Mouse (Mus musculus) midbrain, postnatal 0 days (tissue): ENCODE measurements around the gene Pofut1. TPM values are rescaled to one million over a fixed set of nuclear protein-coding genes. Genes with fewer than 3 reads are reported as not detected.

ENCODE experiments used
- ATAC-seq: fragments of 200-750 bp; cut with Nextera tagmentation; 2 replicates; pipeline ENCODE4 v1.8.0; 2017; ENCODE audit warnings: moderate number of reproducible peaks, mild to moderate bottlenecking, moderate TSS enrichment, moderate library complexity; ENCODE audit not compliant: low FRiP score
- DNase-seq: peaks from one replicate; pipeline ENCODE4 v3.0.0-alpha.2; 2015; ENCODE audit warnings: low spot score
- H3K27ac ChIP-seq: fragments of 300-500 bp; sonication (generic); 2 replicates; pipeline ENCODE4 v1.5.1; 2014; ENCODE audit warnings: low read depth, mild to moderate bottlenecking, low read length, mixed read lengths
- H3K27me3 ChIP-seq: fragments of 300-500 bp; sonication (generic); 2 replicates; pipeline ENCODE4 v1.6.1; 2014; ENCODE audit warnings: low read length, control low read depth, mixed read lengths; ENCODE audit not compliant: insufficient read depth
- H3K36me3 ChIP-seq: fragments of 300-500 bp; sonication (generic); 2 replicates; pipeline ENCODE4 v1.6.1; 2014; ENCODE audit warnings: low read length, control low read depth, mixed read lengths; ENCODE audit not compliant: insufficient read depth
- H3K4me1 ChIP-seq: fragments of 300-500 bp; sonication (generic); 2 replicates; pipeline ENCODE4 v1.6.1; 2014; ENCODE audit warnings: mild to moderate bottlenecking, control low read depth, antibody characterized with exemption, low read length, mixed read lengths; ENCODE audit not compliant: insufficient read depth
- H3K4me2 ChIP-seq: fragments of 300-500 bp; sonication (generic); 2 replicates; pipeline ENCODE4 v1.6.1; 2014; ENCODE audit warnings: low read depth, mild to moderate bottlenecking, low read length, mixed read lengths; ENCODE audit not compliant: poor library complexity, severe bottlenecking
- H3K4me3 ChIP-seq: fragments of 300-500 bp; sonication (generic); 2 replicates; pipeline ENCODE4 v1.5.1; 2014; ENCODE audit warnings: low read depth, mild to moderate bottlenecking, low read length, moderate library complexity
- H3K9ac ChIP-seq: fragments of 300-500 bp; sonication (generic); replicated peaks from 2 replicates; pipeline ENCODE4 v1.6.1; 2014; ENCODE audit warnings: mild to moderate bottlenecking, low read length, moderate library complexity, mixed read lengths; ENCODE audit not compliant: poor library complexity, severe bottlenecking
- H3K9me3 ChIP-seq: fragments of 300-500 bp; sonication (generic); 2 replicates; pipeline ENCODE4 v1.6.1; 2016; ENCODE audit warnings: low read length, control low read depth
- CTCF ChIP-seq: IDR thresholded peaks from 2 replicates; pipeline ENCODE4 v1.5.1; 2016; ENCODE audit warnings: antibody characterized with exemption, mild to moderate bottlenecking
- WGBS: fragments of 180-500 bp; shearing (Covaris S2); extraction: QIAGEN DNeasy Blood & Tissue Kit; methylation state at CpG from one replicate; pipeline ENCODE4 v1.1.7; 2014; 5-methylcytosine and 5-hydroxymethylcytosine counted together
- polyA plus RNA-seq: library from polyadenylated mRNA; unstranded; fragments of >200 nt; fragmentation: Nextera tagmentation; extraction: Ambion mirVana; gene quantifications from 2 replicates; pipeline ENCODE4 v1.2.1, GENCODE M21; 2015
- total RNA-seq: library from RNA; depleted of rRNA; stranded (reverse); fragments of >200 nt; gene quantifications from 2 replicates; pipeline ENCODE4 v1.2.3, GENCODE M21; 2014; rRNA removed

Gene Pofut1
- 18.8 and 24.2 TPM in 2 replicates for total RNA-seq
- 3.2 and 4.6 TPM in 2 replicates for polyA plus RNA-seq

DNA sequence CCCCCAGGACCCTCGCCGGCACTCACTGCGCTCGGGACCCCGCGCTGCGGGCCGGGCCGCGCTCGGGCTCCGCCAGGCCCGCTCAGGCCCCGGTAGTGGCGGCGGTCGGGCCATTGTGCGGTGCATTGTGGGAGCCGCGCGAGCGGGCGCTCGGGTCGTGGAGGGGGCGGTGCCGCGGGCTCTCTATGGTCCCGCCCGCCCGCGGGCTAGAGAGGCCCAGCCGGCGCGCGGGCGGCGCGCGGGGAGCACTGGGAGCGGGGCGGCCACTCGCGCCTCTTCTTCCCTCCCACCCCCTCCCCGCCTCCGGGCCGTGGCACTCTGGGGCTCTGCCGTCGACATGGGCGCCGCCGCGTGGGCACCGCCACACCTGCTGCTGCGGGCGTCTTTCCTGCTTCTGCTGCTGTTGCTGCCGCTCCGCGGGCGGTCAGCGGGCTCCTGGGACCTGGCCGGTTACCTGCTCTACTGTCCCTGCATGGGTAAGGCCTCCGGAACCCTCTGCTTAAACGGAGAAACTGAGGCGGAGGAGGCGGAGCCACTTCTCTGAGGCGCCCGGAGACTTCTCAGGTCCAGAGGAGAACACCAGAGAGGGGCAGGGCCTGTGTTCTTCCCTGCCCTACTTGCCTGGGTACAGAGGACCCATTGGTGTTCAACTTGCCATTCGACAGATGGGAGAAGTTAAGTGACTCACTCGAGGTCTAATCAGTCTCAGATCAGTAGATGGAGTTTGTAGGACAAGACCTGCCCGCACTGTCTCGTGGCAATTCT lies at the start of gene Pofut1, which contains the start of gene Plagl2:
Gene Pofut1, plus strand, starts transcription at position 284 of the 765 bp plus-strand sequence.
Gene Plagl2, minus strand, starts transcription at position 177 of the 765 bp plus-strand sequence.
- no peaks in the 10 kb centered on the region for H3K9me3 ChIP-seq
- ATAC-seq = peak; percentile 97
- H3K4me1 ChIP-seq = peaks cover 19% of the 10 kb centered on the region
- H3K36me3 ChIP-seq = no peaks in the 10 kb centered on the region
- H3K4me2 ChIP-seq = peak within 1 kb of the TSS; percentile 87
- no peaks in the 10 kb centered on the region for H3K27me3 ChIP-seq
- H3K4me3 ChIP-seq = peak within 1 kb of the TSS; percentile 94
- WGBS = under 1% methylated on average over 53 of the region's 72 CpGs
- H3K9ac ChIP-seq = peak within 1 kb of the TSS; percentile 97
- peak; percentile 38 for TF ChIP-seq CTCF
- peak; percentile 95 for DNase-seq
- H3K27ac ChIP-seq = peak within 1 kb of the TSS; percentile 82

DNA sequence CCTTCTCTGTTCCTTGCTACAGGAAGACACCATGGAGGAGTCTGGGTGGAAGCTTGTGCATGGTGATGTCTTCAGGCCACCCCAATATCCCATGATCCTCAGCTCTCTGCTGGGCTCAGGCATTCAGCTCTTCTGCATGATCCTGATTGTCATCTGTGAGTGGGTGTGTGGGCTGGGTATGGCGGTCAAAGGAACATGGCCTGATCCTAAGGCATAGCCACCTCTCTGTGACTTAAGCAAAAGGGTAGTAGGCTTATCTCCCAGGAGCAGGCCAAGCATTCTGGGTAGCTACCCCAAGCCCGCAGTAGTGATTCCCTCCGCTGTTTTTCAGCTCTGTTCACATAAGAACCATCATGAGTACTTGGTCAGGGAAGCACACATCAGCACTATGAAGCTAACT lies 47.1 kb upstream of the Pofut1 start:
- TF ChIP-seq CTCF = no peak
- H3K4me2 ChIP-seq = no peak overlapping the region
- no peak overlapping the region for H3K4me3 ChIP-seq
- no peaks in the 10 kb centered on the region for H3K9me3 ChIP-seq
- H3K9ac ChIP-seq = no peak overlapping the region
- no peaks in the 10 kb centered on the region for H3K4me1 ChIP-seq
- no peaks in the 10 kb centered on the region for H3K27me3 ChIP-seq
- H3K36me3 ChIP-seq = peaks cover 68% of the 10 kb centered on the region
- DNase-seq = no peak
- H3K27ac ChIP-seq = no peak overlapping the region
- WGBS = 98% methylated on average over 3 of the region's 3 CpGs
- no peak for ATAC-seq

DNA sequence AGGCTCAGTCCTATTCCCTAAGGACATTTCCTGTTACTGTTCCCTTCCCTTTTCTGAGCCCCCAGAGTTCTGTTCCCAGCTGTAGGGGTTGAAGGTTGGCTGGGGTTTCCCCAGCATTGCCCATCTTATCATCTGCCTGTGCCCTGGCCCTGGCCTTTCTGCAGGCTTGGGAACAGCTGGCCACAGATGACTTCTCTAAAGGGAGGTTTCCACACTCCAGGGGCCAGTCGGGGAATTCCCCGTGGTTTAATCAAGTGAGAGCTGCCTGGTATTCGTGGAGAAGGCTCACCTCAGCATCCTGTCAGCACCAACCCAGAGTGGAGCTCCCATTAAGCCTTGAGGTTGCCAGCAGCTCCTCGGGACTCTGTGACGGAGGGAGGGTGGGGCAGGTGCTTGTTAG lies 42.8 kb upstream of the Pofut1 start:
- 84% methylated on average over 5 of the region's 5 CpGs for WGBS
- H3K4me2 ChIP-seq = no peak overlapping the region
- H3K9me3 ChIP-seq = no peaks in the 10 kb centered on the region
- no peak for ATAC-seq
- no peak overlapping the region for H3K9ac ChIP-seq
- no peaks in the 10 kb centered on the region for H3K27me3 ChIP-seq
- no peak for DNase-seq
- peaks cover 47% of the 10 kb centered on the region for H3K36me3 ChIP-seq
- TF ChIP-seq CTCF = no peak
- no peak overlapping the region for H3K27ac ChIP-seq
- H3K4me1 ChIP-seq = no peaks in the 10 kb centered on the region
- no peak overlapping the region for H3K4me3 ChIP-seq

DNA sequence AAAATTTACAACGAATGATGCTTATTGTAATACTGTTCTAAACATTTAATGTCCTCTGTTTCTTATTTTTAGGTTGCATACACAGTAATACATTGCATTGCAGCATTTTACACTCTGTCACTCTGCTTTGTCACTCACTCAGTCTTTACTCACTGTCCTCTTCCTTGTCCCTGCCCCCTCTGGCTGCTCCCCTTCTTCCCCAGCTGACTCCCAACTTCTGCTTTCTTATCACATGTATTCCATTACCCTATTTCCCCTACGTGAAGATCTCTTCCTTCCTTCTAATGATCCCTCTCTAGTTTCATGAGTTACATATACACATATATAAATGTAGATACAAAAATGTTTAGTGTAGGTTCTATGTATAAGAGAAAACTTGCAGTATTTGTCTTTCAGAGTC lies 42.2 kb upstream of the Pofut1 start:
- no peaks in the 10 kb centered on the region for H3K4me1 ChIP-seq
- H3K9me3 ChIP-seq = no peaks in the 10 kb centered on the region
- H3K27ac ChIP-seq = no peak overlapping the region
- H3K36me3 ChIP-seq = peaks cover 51% of the 10 kb centered on the region
- DNase-seq (no peak), ATAC-seq (no peak)
- TF ChIP-seq CTCF = no peak
- H3K4me2 ChIP-seq = no peak overlapping the region
- no peak overlapping the region for H3K9ac ChIP-seq
- no peak overlapping the region for H3K4me3 ChIP-seq
- 99% methylated on average over 2 of the region's 2 CpGs for WGBS
- H3K27me3 ChIP-seq = no peaks in the 10 kb centered on the region

DNA sequence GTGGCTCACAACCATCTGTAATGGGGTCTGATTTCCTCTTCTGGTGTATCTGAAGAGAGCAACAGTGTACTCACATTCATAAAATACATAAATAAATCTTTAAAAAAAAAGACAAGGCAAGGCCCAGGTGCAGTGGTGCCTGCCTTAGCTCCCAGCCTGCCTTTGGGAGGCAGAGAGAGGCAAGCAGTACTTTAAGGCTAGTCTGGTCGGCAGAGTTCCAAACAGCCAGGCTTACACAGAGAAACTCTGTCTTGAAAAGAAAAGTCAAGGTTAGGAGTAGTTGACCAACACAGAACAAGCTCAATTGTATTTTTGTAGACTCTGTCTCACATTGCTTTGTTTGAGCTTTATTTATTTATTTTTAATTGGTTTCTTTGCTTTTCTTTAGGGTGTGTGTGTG lies 38.6 kb upstream of the Pofut1 start:
- ATAC-seq = no peak

DNA sequence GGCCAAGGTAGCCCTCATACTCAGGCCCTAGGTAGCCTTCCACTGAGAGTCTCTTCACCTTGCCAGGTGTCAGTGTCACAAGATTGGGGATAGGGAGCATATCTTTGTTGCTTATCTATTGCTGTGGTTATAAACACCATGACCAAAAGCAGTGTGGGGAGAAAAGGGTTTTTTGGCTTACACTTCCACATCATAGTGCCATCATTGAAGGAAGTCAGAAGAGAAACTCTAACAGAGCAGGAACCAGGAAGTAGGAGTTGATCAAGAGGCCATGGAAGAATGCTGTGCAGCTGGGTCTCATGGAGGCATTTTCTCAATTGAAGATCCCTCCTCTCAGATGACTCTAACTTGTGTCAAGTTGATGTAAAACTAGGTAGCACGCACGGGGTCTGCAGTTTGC lies 33.2 kb upstream of the Pofut1 start:
- Histone ChIP-seq H3K27ac (no peak overlapping the region), H3K4me1 (no peaks in the 10 kb centered on the region), H3K27me3 (no peaks in the 10 kb centered on the region), H3K4me3 (no peak overlapping the region), H3K36me3 (peaks cover 53% of the 10 kb centered on the region), H3K9ac (no peak overlapping the region), H3K4me2 (no peak overlapping the region), H3K9me3 (no peaks in the 10 kb centered on the region)
- TF ChIP-seq CTCF = no peak
- ATAC-seq (no peak), DNase-seq (no peak)
- WGBS = 95% methylated on average over 2 of the region's 2 CpGs

More for the DNA sequence above, 38.6 kb upstream of the Pofut1 start:
- no peak overlapping the region for H3K9ac ChIP-seq
- DNase-seq = no peak
- H3K4me3 ChIP-seq = no peak overlapping the region
- H3K27me3 ChIP-seq = no peaks in the 10 kb centered on the region
- no peak overlapping the region for H3K4me2 ChIP-seq
- no peaks in the 10 kb centered on the region for H3K9me3 ChIP-seq
- peaks cover 57% of the 10 kb centered on the region for H3K36me3 ChIP-seq
- no peaks in the 10 kb centered on the region for H3K4me1 ChIP-seq
- no peak overlapping the region for H3K27ac ChIP-seq
- WGBS = 57% methylated on average over 1 of the region's 1 CpGs
- TF ChIP-seq CTCF = no peak
